Mouse (Mus musculus) thymus, adult 2 months (tissue): ENCODE measurements around the gene Fam172a.

ENCODE experiments used
- CTCF ChIP-seq: fragments of 200-500 bp; IDR thresholded peaks from 2 replicates; pipeline ENCODE4 v1.5.1; 2012; ENCODE audit warnings: mild to moderate bottlenecking, control low read depth, low read length, moderate library complexity, borderline replicate concordance; ENCODE audit not compliant: control insufficient read depth, poor library complexity, insufficient read depth; ENCODE audit errors: extremely low read depth
- POLR2A ChIP-seq: fragments of 200-500 bp; IDR thresholded peaks from 2 replicates; pipeline ENCODE4 v1.6.1; 2012; ENCODE audit warnings: mild to moderate bottlenecking, low read length, control low read depth, moderate library complexity; ENCODE audit not compliant: control insufficient read depth, poor library complexity, insufficient read depth; ENCODE audit errors: extremely low read depth

DNA sequence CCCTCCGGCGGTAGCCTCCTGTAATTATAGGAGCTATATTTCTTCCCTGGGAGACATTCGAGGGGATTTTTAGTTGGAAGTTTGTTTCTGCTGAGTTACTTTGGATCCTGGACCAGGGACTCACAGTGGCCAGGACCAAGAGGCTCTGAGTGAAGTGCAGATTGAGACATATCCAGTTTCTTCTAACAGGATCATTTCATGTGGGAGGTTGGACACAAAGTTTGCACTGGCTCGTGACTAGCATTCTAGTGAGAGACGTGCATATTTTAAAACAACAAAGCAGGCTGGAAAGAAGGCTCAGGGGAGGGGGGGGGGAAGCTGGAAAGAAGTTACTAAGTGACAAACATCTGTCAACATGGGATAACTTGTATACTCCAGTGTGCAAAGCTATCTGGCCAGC, 481.2 kb downstream of the Fam172a start:
- TF ChIP-seq CTCF (no peak), POLR2A (no peak)
